Mouse (Mus musculus): ENCODE results near the gene Tbc1d8. TPM values are rescaled to one million over a fixed set of nuclear protein-coding genes. Genes with fewer than 3 reads are reported as not detected.

The Tbc1d8 gene
- polyA plus RNA-seq, 1 experiment = 21.8 TPM

GRCm38 (mm10) chr1:39332456-39332855, 146.1 kb downstream of the Tbc1d8 start:
- H3K36me3 ChIP-seq (ENCODE audit: control insufficient read depth, insufficient read depth, low read length) = no peaks in the 10 kb centered on the region
- no peak overlapping the region for H3K4me3 ChIP-seq (ENCODE audit: extremely low read depth, insufficient read depth, insufficient read length)
- no peak overlapping the region for H3K27ac ChIP-seq (ENCODE audit: insufficient read depth, low read length)
- H3K4me1 ChIP-seq (ENCODE audit: control insufficient read depth, insufficient read depth, insufficient read length) = no peaks in the 10 kb centered on the region
- no peaks in the 10 kb centered on the region for H3K27me3 ChIP-seq (ENCODE audit: control insufficient read depth, insufficient read depth, low read length)
- TF ChIP-seq CTCF (IDR thresholded peaks at IDR 0.05; ENCODE audit: extremely low read depth, insufficient read depth, insufficient read length, insufficient replicate concordance) (no peak), POLR2A (IDR thresholded peaks at IDR 0.05; ENCODE audit: low read depth, low read length) (no peak)
- no peak for DNase-seq (ENCODE audit: low read depth in 1 of 2, low spot score in 2 of 2)
- 79% methylated on average over 4 of the region's 4 CpGs for WGBS

GRCm38 (mm10) chr1:39330857-39331594, 147.5 kb downstream of the Tbc1d8 start:
- H3K27me3 ChIP-seq (ENCODE audit: control insufficient read depth, insufficient read depth, low read length) = no peaks in the 10 kb centered on the region
- no peak for TF ChIP-seq CTCF (IDR thresholded peaks at IDR 0.05; ENCODE audit: extremely low read depth, insufficient read depth, insufficient read length, insufficient replicate concordance)
- no peaks in the 10 kb centered on the region for H3K36me3 ChIP-seq (ENCODE audit: control insufficient read depth, insufficient read depth, low read length)
- WGBS = 87% methylated on average over 7 of the region's 7 CpGs
- no peak overlapping the region for H3K27ac ChIP-seq (ENCODE audit: insufficient read depth, low read length)
- H3K4me3 ChIP-seq (ENCODE audit: extremely low read depth, insufficient read depth, insufficient read length) = no peak overlapping the region
- no peak for DNase-seq (ENCODE audit: low read depth in 1 of 2, low spot score in 2 of 2)
- H3K4me1 ChIP-seq (ENCODE audit: control insufficient read depth, insufficient read depth, insufficient read length) = no peaks in the 10 kb centered on the region

GRCm38 (mm10) chr1:39327546-39327945, 151.0 kb downstream of the Tbc1d8 start:
- no peak for DNase-seq (ENCODE audit: low read depth in 1 of 2, low spot score in 2 of 2)
- H3K27ac ChIP-seq (ENCODE audit: insufficient read depth, low read length) = no peak overlapping the region
- no peaks in the 10 kb centered on the region for H3K36me3 ChIP-seq (ENCODE audit: control insufficient read depth, insufficient read depth, low read length)
- WGBS = 88% methylated on average over 7 of the region's 7 CpGs
- H3K27me3 ChIP-seq (ENCODE audit: control insufficient read depth, insufficient read depth, low read length) = no peaks in the 10 kb centered on the region
- H3K4me1 ChIP-seq (ENCODE audit: control insufficient read depth, insufficient read depth, insufficient read length) = no peaks in the 10 kb centered on the region
- H3K4me3 ChIP-seq (ENCODE audit: extremely low read depth, insufficient read depth, insufficient read length) = no peak overlapping the region
- TF ChIP-seq POLR2A (IDR thresholded peaks at IDR 0.05; ENCODE audit: low read depth, low read length) (no peak), CTCF (IDR thresholded peaks at IDR 0.05; ENCODE audit: extremely low read depth, insufficient read depth, insufficient read length, insufficient replicate concordance) (no peak)

GRCm38 (mm10) chr1:39325228-39325627, 153.3 kb downstream of the Tbc1d8 start:
- WGBS = 80% methylated on average over 6 of the region's 6 CpGs
- TF ChIP-seq POLR2A (IDR thresholded peaks at IDR 0.05; ENCODE audit: low read depth, low read length) (no peak), CTCF (IDR thresholded peaks at IDR 0.05; ENCODE audit: extremely low read depth, insufficient read depth, insufficient read length, insufficient replicate concordance) (no peak)

GRCm38 (mm10) chr1:39321954-39322353, 156.6 kb downstream of the Tbc1d8 start:
- H3K36me3 ChIP-seq (ENCODE audit: control insufficient read depth, insufficient read depth, low read length) = no peaks in the 10 kb centered on the region
- no peak overlapping the region for H3K27ac ChIP-seq (ENCODE audit: insufficient read depth, low read length)
- WGBS = 61% methylated on average over 6 of the region's 6 CpGs
- H3K27me3 ChIP-seq (ENCODE audit: control insufficient read depth, insufficient read depth, low read length) = no peaks in the 10 kb centered on the region
- H3K4me1 ChIP-seq (ENCODE audit: control insufficient read depth, insufficient read depth, insufficient read length) = no peaks in the 10 kb centered on the region
- no peak for DNase-seq (ENCODE audit: low read depth in 1 of 2, low spot score in 2 of 2)
- TF ChIP-seq CTCF (IDR thresholded peaks at IDR 0.05; ENCODE audit: extremely low read depth, insufficient read depth, insufficient read length, insufficient replicate concordance) = no peak
- no peak for TF ChIP-seq POLR2A (IDR thresholded peaks at IDR 0.05; ENCODE audit: low read depth, low read length)
- H3K4me3 ChIP-seq (ENCODE audit: extremely low read depth, insufficient read depth, insufficient read length) = no peak overlapping the region

More at GRCm38 (mm10) chr1:39325228-39325627, 153.3 kb downstream of the Tbc1d8 start:
- Histone ChIP-seq H3K36me3 (ENCODE audit: control insufficient read depth, insufficient read depth, low read length) (no peaks in the 10 kb centered on the region), H3K27ac (ENCODE audit: insufficient read depth, low read length) (no peak overlapping the region), H3K4me1 (ENCODE audit: control insufficient read depth, insufficient read depth, insufficient read length) (no peaks in the 10 kb centered on the region), H3K27me3 (ENCODE audit: control insufficient read depth, insufficient read depth, low read length) (no peaks in the 10 kb centered on the region), H3K4me3 (ENCODE audit: extremely low read depth, insufficient read depth, insufficient read length) (no peak overlapping the region)
- no peak for DNase-seq (ENCODE audit: low read depth in 1 of 2, low spot score in 2 of 2)

Other genes starting within 250 kb of the Tbc1d8 start
- 163 and 209 TPM in 2 replicates for gene Rpl31, start 110.9 kb downstream of the Tbc1d8 start, polyA plus RNA-seq (2012; rRNA removed)
- 11.2 and 17.9 TPM in 2 replicates for gene Cnot11, start 56.2 kb upstream of the Tbc1d8 start, polyA plus RNA-seq (2012; rRNA removed)
- 15.5 and 20.8 TPM in 2 replicates for gene Rnf149, start 98.7 kb upstream of the Tbc1d8 start, polyA plus RNA-seq (2012; rRNA removed)
- gene Creg2, start 172.7 kb upstream of the Tbc1d8 start, polyA plus RNA-seq (2012; rRNA removed) = 0.05 and 0.07 TPM in 2 replicates
- gene Rfx8, start 242.2 kb upstream of the Tbc1d8 start, polyA plus RNA-seq (2012; rRNA removed) = 0.08 TPM in 1 of 2 replicates, not detected in the other